Mouse (Mus musculus): ENCODE measurements around the gene Igsf11. TPM values are rescaled to one million over a fixed set of nuclear protein-coding genes. Genes with fewer than 3 reads are reported as not detected.

Gene Igsf11
- polyA plus RNA-seq, 1 experiment from 2014 or later, result 4.3 TPM

DNA sequence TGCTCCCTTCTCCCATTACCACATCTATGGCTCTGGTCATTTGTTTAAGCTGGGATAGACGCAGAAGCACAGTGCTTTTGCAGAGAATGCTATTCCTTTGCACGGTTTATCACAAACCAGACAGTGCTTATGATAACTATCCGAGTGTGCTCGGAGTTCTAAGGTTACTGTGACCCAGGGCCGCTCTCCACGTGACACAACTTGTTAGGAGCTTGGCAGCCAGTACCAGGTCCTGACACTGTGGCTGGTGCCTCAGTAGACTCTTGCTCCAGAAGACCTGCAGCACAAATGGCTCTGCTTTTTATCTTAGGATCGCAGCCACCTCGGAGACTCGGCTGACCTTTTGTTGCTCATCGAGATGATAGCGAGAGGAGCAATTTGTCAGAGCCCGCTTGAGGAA lies 164.5 kb downstream of the Igsf11 start:
- H3K27ac ChIP-seq (replicated peaks), result no peak overlapping the region
- H3K4me2 ChIP-seq, result no peak overlapping the region
- WGBS, result 73% methylated on average over 12 of the region's 12 CpGs
- H3K9ac ChIP-seq, result no peak overlapping the region
- H3K9me3 ChIP-seq, result no peaks in the 10 kb centered on the region
- H3K36me3 ChIP-seq, result no peaks in the 10 kb centered on the region
- H3K27me3 ChIP-seq, result no peaks in the 10 kb centered on the region
- ATAC-seq (ENCODE audit: low FRiP score, low read depth), result no peak
- no peak overlapping the region for H3K4me3 ChIP-seq
- no peaks in the 10 kb centered on the region for H3K4me1 ChIP-seq (replicated peaks)

DNA sequence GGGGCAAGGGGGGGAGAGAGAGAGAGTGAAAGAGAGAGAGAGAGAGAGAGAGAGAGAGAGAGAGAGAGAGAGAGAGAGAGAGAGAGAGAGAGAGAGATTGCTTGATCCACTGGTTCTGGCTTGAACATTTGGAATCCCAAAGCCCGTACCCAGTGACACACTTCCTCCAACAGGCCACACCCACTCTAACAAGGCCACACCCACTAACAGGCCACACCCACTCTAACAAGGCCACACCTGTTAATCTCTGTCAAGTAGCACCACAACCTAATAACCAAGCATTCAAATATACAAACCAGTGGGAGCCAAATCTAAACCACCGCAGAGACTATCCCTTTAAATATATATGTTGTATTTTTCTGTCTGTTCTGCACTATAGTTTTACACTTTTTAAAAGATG lies 166.4 kb downstream of the Igsf11 start:
- Histone ChIP-seq H3K27ac (replicated peaks) (no peak overlapping the region), H3K9ac (no peak overlapping the region), H3K27me3 (no peaks in the 10 kb centered on the region), H3K4me1 (replicated peaks) (no peaks in the 10 kb centered on the region), H3K9me3 (no peaks in the 10 kb centered on the region), H3K4me2 (no peak overlapping the region), H3K36me3 (no peaks in the 10 kb centered on the region), H3K4me3 (no peak overlapping the region)
- 97% methylated on average over 2 of the region's 2 CpGs for WGBS
- ATAC-seq (ENCODE audit: low FRiP score, low read depth), result no peak

DNA sequence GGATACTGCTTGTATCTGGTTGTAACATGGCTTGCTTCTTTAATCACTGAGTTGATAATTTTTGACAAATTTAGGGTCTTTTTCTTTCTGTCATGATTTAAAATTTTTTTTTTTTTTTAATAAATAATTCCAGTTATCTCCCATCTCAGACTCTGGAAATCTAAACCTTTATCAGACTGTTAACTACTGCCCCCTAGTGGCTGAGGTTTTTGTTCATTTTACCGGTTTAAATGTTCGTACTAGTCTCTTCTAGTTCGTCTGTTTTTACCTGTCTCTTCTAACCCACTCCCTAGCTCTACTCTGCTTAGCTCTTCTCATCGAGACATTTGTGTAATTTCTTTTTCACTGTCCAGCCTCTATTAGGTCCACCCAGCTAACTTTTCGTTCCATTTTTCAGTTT lies 170.1 kb downstream of the Igsf11 start:
- H3K9ac ChIP-seq, result no peak overlapping the region
- no peaks in the 10 kb centered on the region for H3K4me1 ChIP-seq (replicated peaks)
- WGBS, result 44% methylated on average over 5 of the region's 5 CpGs
- H3K27ac ChIP-seq (replicated peaks), result no peak overlapping the region
- no peaks in the 10 kb centered on the region for H3K36me3 ChIP-seq
- H3K4me2 ChIP-seq, result no peak overlapping the region
- ATAC-seq (ENCODE audit: low FRiP score, low read depth), result no peak
- H3K9me3 ChIP-seq, result no peaks in the 10 kb centered on the region
- no peaks in the 10 kb centered on the region for H3K27me3 ChIP-seq
- H3K4me3 ChIP-seq, result no peak overlapping the region

DNA sequence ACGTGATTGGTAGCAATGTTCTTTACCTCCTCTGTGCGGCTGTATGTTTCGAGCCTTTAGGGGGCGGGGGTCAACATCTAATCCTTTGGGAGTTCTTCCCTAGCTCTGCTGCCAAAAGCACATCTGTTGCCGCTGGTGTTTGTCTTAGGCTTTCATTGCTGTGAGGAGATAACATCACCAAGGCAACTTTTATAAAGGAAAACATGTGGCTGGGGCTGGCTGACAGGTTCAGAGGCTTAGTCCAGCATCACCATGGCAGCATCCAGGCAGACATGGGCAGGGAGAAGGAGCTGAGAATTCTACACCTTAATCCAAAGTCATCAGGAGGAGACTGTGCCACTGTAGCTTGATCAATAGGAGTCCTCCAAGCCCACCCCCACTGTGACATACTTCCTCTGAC lies 173.1 kb downstream of the Igsf11 start:
- 68% methylated on average over 5 of the region's 5 CpGs for WGBS
- Histone ChIP-seq H3K9me3 (no peaks in the 10 kb centered on the region), H3K27me3 (no peaks in the 10 kb centered on the region), H3K36me3 (no peaks in the 10 kb centered on the region), H3K4me1 (replicated peaks) (no peaks in the 10 kb centered on the region), H3K27ac (replicated peaks) (no peak overlapping the region), H3K4me2 (no peak overlapping the region), H3K9ac (no peak overlapping the region), H3K4me3 (no peak overlapping the region)
- no peak for ATAC-seq (ENCODE audit: low FRiP score, low read depth)

DNA sequence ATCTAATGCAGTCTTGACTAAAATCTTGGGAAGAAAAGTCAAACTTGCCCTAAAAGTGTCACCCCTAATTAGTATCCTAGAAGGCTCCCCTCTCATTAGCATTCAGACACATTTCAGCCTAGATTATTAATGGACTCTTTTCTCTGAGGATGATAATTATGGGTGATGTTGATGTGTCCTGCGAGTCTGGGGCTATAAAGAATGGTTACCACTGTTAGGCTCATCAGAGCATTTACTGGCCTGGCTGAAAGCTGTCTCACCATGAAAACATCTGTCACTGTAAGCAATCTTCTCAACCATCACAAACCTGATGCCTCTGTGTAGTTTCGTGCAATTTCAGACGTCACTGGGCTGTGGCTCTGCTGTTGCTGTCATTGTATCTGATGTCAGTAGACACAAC lies 179.0 kb downstream of the Igsf11 start:
- ATAC-seq (ENCODE audit: low FRiP score, low read depth), result no peak
- no peak overlapping the region for H3K4me2 ChIP-seq
- no peaks in the 10 kb centered on the region for H3K27me3 ChIP-seq
- H3K4me1 ChIP-seq (replicated peaks), result no peaks in the 10 kb centered on the region
- no peak overlapping the region for H3K27ac ChIP-seq (replicated peaks)
- H3K9me3 ChIP-seq, result no peaks in the 10 kb centered on the region
- H3K9ac ChIP-seq, result no peak overlapping the region
- no peaks in the 10 kb centered on the region for H3K36me3 ChIP-seq
- H3K4me3 ChIP-seq, result no peak overlapping the region
- WGBS, result 40% methylated on average over 3 of the region's 3 CpGs

Other genes with a start within 250 kb of the Igsf11 start
- gene Arhgap31, start 179.4 kb upstream of the Igsf11 start, polyA plus RNA-seq (2015; fragmentation: Nextera tagmentation; extraction: Ambion mirVana), result 5.8 and 6.4 TPM in 2 replicates
- gene B4galt4, start 150.4 kb upstream of the Igsf11 start, polyA plus RNA-seq (2015; fragmentation: Nextera tagmentation; extraction: Ambion mirVana), result 35.6 and 39.1 TPM in 2 replicates
- 0.56 and 0.72 TPM in 2 replicates for gene Upk1b, start 92.3 kb upstream of the Igsf11 start, polyA plus RNA-seq (2015; fragmentation: Nextera tagmentation; extraction: Ambion mirVana)
- gene 4930435E12Rik, start 63.9 kb upstream of the Igsf11 start, polyA plus RNA-seq (2015; fragmentation: Nextera tagmentation; extraction: Ambion mirVana), result not detected in 2 replicates

Measured in hindbrain, embryonic 15.5 days (tissue).